Mouse (Mus musculus) monocyte, adult 2 months (primary cell): ENCODE results near the gene Rbl1.
"Not testable (repeated sequence)": the region's sequence is repeated elsewhere in the genome, so short reads cannot be mapped to it uniquely, and the experiment has no call there.

ENCODE experiments used
- DNase-seq, 2 experiments: peaks; one replicate each; pipeline ENCODE4 v3.0.0; 2022; ENCODE audit warnings: low spot score in 2 of 2, low read depth in 1 of 2

The Rbl1 gene

GRCm38 (mm10) chr2:157172984-157173383 lies 31.4 kb downstream of the Rbl1 start:
- no peak for DNase-seq

- no peak for DNase-seq
Measured at GRCm38 (mm10) chr2:157170626-157171025, 33.7 kb downstream of the Rbl1 start.

GRCm38 (mm10) chr2:157170166-157170565 lies 34.2 kb downstream of the Rbl1 start:
- no peak for DNase-seq

GRCm38 (mm10) chr2:157166371-157167080 lies 37.8 kb downstream of the Rbl1 start:
- no peak for DNase-seq

- DNase-seq, result not testable (repeated sequence)
Measured at GRCm38 (mm10) chr2:157165312-157166224, 38.8 kb downstream of the Rbl1 start.

- no peak for DNase-seq
Measured at GRCm38 (mm10) chr2:157164101-157164500, 40.2 kb downstream of the Rbl1 start.

GRCm38 (mm10) chr2:157156079-157156478 lies 48.3 kb downstream of the Rbl1 start:
- DNase-seq, result no peak

GRCm38 (mm10) chr2:157153235-157153634 lies 51.1 kb downstream of the Rbl1 start:
- DNase-seq, result no peak

- no peak for DNase-seq
Measured at GRCm38 (mm10) chr2:157148417-157148816, 55.9 kb downstream of the Rbl1 start.

GRCm38 (mm10) chr2:157147397-157148020 lies 56.8 kb downstream of the Rbl1 start:
- DNase-seq, result no peak

- DNase-seq, result no peak
Measured at GRCm38 (mm10) chr2:157145173-157145572, 59.2 kb downstream of the Rbl1 start.

GRCm38 (mm10) chr2:157144132-157144531 lies 60.2 kb downstream of the Rbl1 start:
- DNase-seq, result no peak

- DNase-seq, result no peak
Measured at GRCm38 (mm10) chr2:157141962-157142361, 62.4 kb downstream of the Rbl1 start.

- no peak for DNase-seq
Measured at GRCm38 (mm10) chr2:157139251-157139802, 65.0 kb downstream of the Rbl1 start.

- DNase-seq, result peak in 1 of 2 experiments; percentile 45
Measured at GRCm38 (mm10) chr2:157138808-157139207, 65.5 kb downstream of the Rbl1 start.

- peak in 1 of 2 experiments; percentile 51 for DNase-seq
Measured at GRCm38 (mm10) chr2:157137959-157138731, 66.2 kb downstream of the Rbl1 start.

GRCm38 (mm10) chr2:157136646-157137045 lies 67.7 kb downstream of the Rbl1 start:
- no peak for DNase-seq

GRCm38 (mm10) chr2:157136176-157136575 lies 68.2 kb downstream of the Rbl1 start:
- DNase-seq, result no peak

GRCm38 (mm10) chr2:157135529-157136120 lies 68.7 kb downstream of the Rbl1 start:
- DNase-seq, result no peak

GRCm38 (mm10) chr2:157135014-157135413 lies 69.3 kb downstream of the Rbl1 start, which contains the start of gene Samhd1:
Gene Samhd1 (minus strand): TSS chr2:157135265.
- DNase-seq, result peak; percentile 89 to 91
